Mouse (Mus musculus): ENCODE measurements around the gene Rpl36-ps4. TPM values are rescaled to one million over a fixed set of nuclear protein-coding genes. Genes with fewer than 3 reads are reported as not detected.

Gene Rpl36-ps4
- not detected for total RNA-seq (2021)

- DNase-seq (ENCODE audit: extremely low spot score in 1 of 2, low spot score in 2 of 2), result no peak
- intact Hi-C loops (cut with DNase I), result no loop called here
These were observed at the start of gene Rpl36-ps4 for GRCm38 (mm10) chr17:87920677-87921076. Gene Rpl36-ps4 (plus strand): TSS chr17:87920977.

- intact Hi-C loops (cut with DNase I), result no loop called here
These were observed 49.2 kb upstream of the Rpl36-ps4 start for GRCm38 (mm10) chr17:87871461-87872126.

GRCm38 (mm10) chr17:87872286-87872685 lies 48.5 kb upstream of the Rpl36-ps4 start:
- intact Hi-C loops (cut with DNase I), result no loop called here
- DNase-seq (ENCODE audit: extremely low spot score in 1 of 2, low spot score in 2 of 2), result peak in 1 of 2 experiments; percentile 16

More at GRCm38 (mm10) chr17:87871461-87872126, 49.2 kb upstream of the Rpl36-ps4 start:
- peak in 1 of 2 experiments; percentile 13 for DNase-seq (ENCODE audit: extremely low spot score in 1 of 2, low spot score in 2 of 2)

- peak in 1 of 2 experiments; percentile 18 for DNase-seq (ENCODE audit: extremely low spot score in 1 of 2, low spot score in 2 of 2)
- intact Hi-C loops (cut with DNase I), result no loop called here
These were observed 47.3 kb upstream of the Rpl36-ps4 start for GRCm38 (mm10) chr17:87873456-87873855.

- intact Hi-C loops (cut with DNase I), result no loop called here
These were observed 46.8 kb upstream of the Rpl36-ps4 start for GRCm38 (mm10) chr17:87873943-87874342.

GRCm38 (mm10) chr17:87875346-87875920 lies 45.3 kb upstream of the Rpl36-ps4 start:
- intact Hi-C loops (cut with DNase I), result no loop called here
- DNase-seq (ENCODE audit: extremely low spot score in 1 of 2, low spot score in 2 of 2), result peak in 1 of 2 experiments; percentile 11

More at GRCm38 (mm10) chr17:87873943-87874342, 46.8 kb upstream of the Rpl36-ps4 start:
- DNase-seq (ENCODE audit: extremely low spot score in 1 of 2, low spot score in 2 of 2), result peak in 1 of 2 experiments; percentile 6

GRCm38 (mm10) chr17:87876295-87877000 lies 44.3 kb upstream of the Rpl36-ps4 start:
- peak in 1 of 2 experiments; percentile 30 for DNase-seq (ENCODE audit: extremely low spot score in 1 of 2, low spot score in 2 of 2)
- intact Hi-C loops (cut with DNase I), result no loop called here

- peak; percentile 38 to 79 for DNase-seq (ENCODE audit: extremely low spot score in 1 of 2, low spot score in 2 of 2)
- intact Hi-C loops (cut with DNase I), result no loop called here
These were observed 43.3 kb upstream of the Rpl36-ps4 start for GRCm38 (mm10) chr17:87877207-87878073.

- intact Hi-C loops (cut with DNase I), result no loop called here
- DNase-seq (ENCODE audit: extremely low spot score in 1 of 2, low spot score in 2 of 2), result peak in 1 of 2 experiments; percentile 14
These were observed 42.0 kb upstream of the Rpl36-ps4 start for GRCm38 (mm10) chr17:87878556-87879483.

GRCm38 (mm10) chr17:87879484-87880225 lies 41.1 kb upstream of the Rpl36-ps4 start:
- intact Hi-C loops (cut with DNase I), result loop anchor here (5.0 kb wide), 1 partner anchor 68 kb away; no protein-coding TSS in a partner anchor
- DNase-seq (ENCODE audit: extremely low spot score in 1 of 2, low spot score in 2 of 2), result peak in 1 of 2 experiments; percentile 19

GRCm38 (mm10) chr17:87882594-87882993 lies 38.2 kb upstream of the Rpl36-ps4 start:
- intact Hi-C loops (cut with DNase I), result loop anchor here (5.0 kb wide), 1 partner anchor 65 kb away; no protein-coding TSS in a partner anchor
- DNase-seq (ENCODE audit: extremely low spot score in 1 of 2, low spot score in 2 of 2), result peak in 1 of 2 experiments; percentile 50

- intact Hi-C loops (cut with DNase I), result no loop called here
- no peak for DNase-seq (ENCODE audit: extremely low spot score in 1 of 2, low spot score in 2 of 2)
These were observed 23.6 kb upstream of the Rpl36-ps4 start for GRCm38 (mm10) chr17:87897175-87897574.

- intact Hi-C loops (cut with DNase I), result no loop called here
- DNase-seq (ENCODE audit: extremely low spot score in 1 of 2, low spot score in 2 of 2), result no peak
These were observed 20.1 kb upstream of the Rpl36-ps4 start for GRCm38 (mm10) chr17:87900677-87901076.

- no peak for DNase-seq (ENCODE audit: extremely low spot score in 1 of 2, low spot score in 2 of 2)
- intact Hi-C loops (cut with DNase I), result no loop called here
These were observed 19.6 kb upstream of the Rpl36-ps4 start for GRCm38 (mm10) chr17:87901163-87901562.

GRCm38 (mm10) chr17:87903213-87903612 lies 17.6 kb upstream of the Rpl36-ps4 start:
- intact Hi-C loops (cut with DNase I), result no loop called here
- no peak for DNase-seq (ENCODE audit: extremely low spot score in 1 of 2, low spot score in 2 of 2)

- intact Hi-C loops (cut with DNase I), result no loop called here
- DNase-seq (ENCODE audit: extremely low spot score in 1 of 2, low spot score in 2 of 2), result no peak
These were observed 17.1 kb upstream of the Rpl36-ps4 start for GRCm38 (mm10) chr17:87903725-87904124.

- intact Hi-C loops (cut with DNase I), result no loop called here
- no peak for DNase-seq (ENCODE audit: extremely low spot score in 1 of 2, low spot score in 2 of 2)
These were observed 5.4 kb upstream of the Rpl36-ps4 start for GRCm38 (mm10) chr17:87915386-87915785.

Measured in left cerebral cortex, postnatal 10 days (tissue).